ENCODE assay signal across 15 mouse cellular contexts in the genomic region with DNA sequence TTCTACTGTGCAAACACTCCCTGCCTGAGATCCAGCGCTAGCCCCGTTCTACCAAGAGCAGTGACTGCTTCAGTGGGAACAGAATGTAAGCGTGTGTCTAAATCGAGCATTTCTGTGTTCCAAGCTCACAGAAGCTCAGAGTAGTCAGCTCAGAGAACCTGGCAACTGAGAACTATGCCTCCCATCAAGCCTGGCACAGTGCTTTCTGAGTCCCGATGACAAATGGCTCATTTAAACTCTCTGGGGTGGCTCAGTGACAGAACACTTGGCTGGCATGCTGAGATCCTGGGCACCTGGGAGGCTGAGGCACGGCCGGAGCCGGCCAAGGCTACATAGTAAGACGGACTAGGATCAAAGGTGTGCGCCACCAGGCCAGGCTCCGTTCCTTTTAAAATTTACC. TPM values are rescaled to one million over a fixed set of nuclear protein-coding genes. Genes with fewer than 3 reads are reported as not detected.
DNase-seq lines count a peak whose midpoint lies in the region; ATAC-seq lines count a peak whose summit lies in the region.
"Had no signal": no experiment of that assay in that cellular context is flagged by ENCODE, and none has a peak within 500 bp of the region (broad histone marks: within the 10 kb centered on the region; RNA-seq: fewer than 3 reads in every experiment).

No protein-coding gene starts in this region.

- no peak for DNase-seq in cerebellum, postnatal 4 days (ENCODE audit: low spot score in 2 of 2)
- DNase-seq in layer of hippocampus, adult 11-12 months (ENCODE audit: low spot score) = peak; percentile 59
- no peak for DNase-seq in layer of hippocampus, adult 9-10 months (ENCODE audit: low spot score)
- DNase-seq in cerebellum, postnatal 36 days = peak; percentile 73 to 78
- DNase-seq in left cerebral cortex, postnatal 36 days (ENCODE audit: low spot score in 2 of 2) = peak; percentile 30 to 46
- no peak for DNase-seq in limb, embryonic 10.5 days (ENCODE audit: low spot score)
- DNase-seq in thymus, postnatal 36 days = no peak
- DNase-seq: lung, adult 2 months had no signal

- no peak overlapping the region for H3K27ac ChIP-seq in limb, embryonic 10.5 days
- H3K27ac ChIP-seq: heart, embryonic 15.5 days; intestine, embryonic 15.5 days; limb, embryonic 12.5 days; neural tube, embryonic 12.5 days had no signal

- no peaks in the 10 kb centered on the region for H3K9me3 ChIP-seq in limb, embryonic 10.5 days (replicated peaks)
- H3K9me3 ChIP-seq: G1E; heart, embryonic 15.5 days; intestine, embryonic 15.5 days; limb, embryonic 12.5 days; neural tube, embryonic 12.5 days had no signal

- WGBS in limb, embryonic 10.5 days = 94% methylated on average over 11 of the region's 11 CpGs

- H3K4me1 ChIP-seq in limb, embryonic 10.5 days = no peaks in the 10 kb centered on the region
- H3K4me1 ChIP-seq: heart, embryonic 15.5 days; intestine, embryonic 15.5 days; limb, embryonic 12.5 days; neural tube, embryonic 12.5 days had no signal

- ATAC-seq in cerebellum, adult (ENCODE audit: insufficient number of reproducible peaks, low FRiP score, low TSS enrichment) = peak; percentile 82; the same call in 1 of the 2 replicates
- ATAC-seq: intestine, embryonic 15.5 days had no signal

- peaks cover 93% of the 10 kb centered on the region for H3K36me3 ChIP-seq in limb, embryonic 10.5 days

- no peaks in the 10 kb centered on the region for H3K27me3 ChIP-seq in limb, embryonic 10.5 days (ENCODE audit: low read depth, poor library complexity, severe bottlenecking)
- H3K27me3 ChIP-seq: heart, embryonic 15.5 days; intestine, embryonic 15.5 days; limb, embryonic 12.5 days; neural tube, embryonic 12.5 days had no signal

- H3K4me3 ChIP-seq in limb, embryonic 10.5 days = no peak overlapping the region
- H3K4me3 ChIP-seq: heart, embryonic 15.5 days; intestine, embryonic 15.5 days; limb, embryonic 12.5 days; neural tube, embryonic 12.5 days had no signal

- intact Hi-C loops in left cerebral cortex, postnatal 36 days (cut with DNase I) = no loop called here

RNA-seq across cellular contexts. Expression of a gene that starts 56.8 kb away (rescaled TPM):
- total RNA-seq in left cerebral cortex, postnatal 36 days (2021) = 1 to 10 TPM in 1 of 2 experiments, under 1 TPM in 1; 0.84 to 1.2 TPM
- 45.8 and 48.8 TPM in 2 replicates for polyA plus RNA-seq in limb, embryonic 10.5 days (2016; fragmentation: Nextera tagmentation; extraction: Ambion mirVana)

RNA-seq across cellular contexts. Expression of a gene that starts 57.1 kb away (rescaled TPM):
- total RNA-seq in left cerebral cortex, postnatal 36 days (2021) = 10 to 100 TPM; 69.7 to 86.1 TPM
- polyA plus RNA-seq in limb, embryonic 10.5 days (2016; fragmentation: Nextera tagmentation; extraction: Ambion mirVana) = 113 and 138 TPM in 2 replicates

RNA-seq across cellular contexts. Expression of a gene that starts 59.0 kb away (rescaled TPM):
- total RNA-seq in left cerebral cortex, postnatal 36 days (2021) = not detected
- not detected in 2 replicates for polyA plus RNA-seq in limb, embryonic 10.5 days (2016; fragmentation: Nextera tagmentation; extraction: Ambion mirVana)
- total RNA-seq: gastrocnemius, adult 18-20 months had no signal
- polyA plus RNA-seq: G1E; neural tube, embryonic 12.5 days had no signal

Comparison
In these comparisons a context has a peak if more than half of its experiments do, and no peak if none do; other contexts are left out.
1. DNase-seq: peak in layer of hippocampus, adult 11-12 months (single experiment), cerebellum, postnatal 36 days (2 of 2) and left cerebral cortex, postnatal 36 days (2 of 2); none in cerebellum, postnatal 4 days (0 of 2), layer of hippocampus, adult 9-10 months (single experiment), limb, embryonic 10.5 days (single experiment) and thymus, postnatal 36 days (0 of 2).